Mouse (Mus musculus) E14TG2a.4 (cell line): ENCODE measurements around the gene Celf2.

ENCODE experiments used
- H3K27me3 ChIP-seq: 2 replicates; pipeline ENCODE4 v1.6.1; 2014; ENCODE audit warnings: low read length, control low read depth; ENCODE audit not compliant: insufficient read depth
- H3K36me3 ChIP-seq: 2 replicates; pipeline ENCODE4 v1.6.1; 2014; ENCODE audit warnings: low read length, control low read depth; ENCODE audit not compliant: insufficient read depth
- H3K4me1 ChIP-seq: replicated peaks from 2 replicates; pipeline ENCODE4 v1.6.1; 2014; ENCODE audit warnings: low read depth, low read length, control low read depth
- H3K4me3 ChIP-seq: replicated peaks from 2 replicates; pipeline ENCODE4 v1.5.1; 2014; ENCODE audit warnings: mild to moderate bottlenecking, low read length
- H3K9me3 ChIP-seq: 2 replicates; pipeline ENCODE4 v1.6.1; 2014; ENCODE audit warnings: low read length, control low read depth
- CTCF ChIP-seq: conservative IDR thresholded peaks from 2 replicates; pipeline ENCODE4 v1.5.1; 2014; ENCODE audit warnings: low read length
- NANOG ChIP-seq: IDR thresholded peaks from 2 replicates; pipeline ENCODE4 v1.6.1; 2014; ENCODE audit warnings: borderline replicate concordance, low read length, mixed read lengths
- POU5F1 ChIP-seq: IDR thresholded peaks from 2 replicates; pipeline ENCODE4 v1.6.1; 2014; ENCODE audit warnings: low read length, borderline replicate concordance

Gene Celf2

DNA sequence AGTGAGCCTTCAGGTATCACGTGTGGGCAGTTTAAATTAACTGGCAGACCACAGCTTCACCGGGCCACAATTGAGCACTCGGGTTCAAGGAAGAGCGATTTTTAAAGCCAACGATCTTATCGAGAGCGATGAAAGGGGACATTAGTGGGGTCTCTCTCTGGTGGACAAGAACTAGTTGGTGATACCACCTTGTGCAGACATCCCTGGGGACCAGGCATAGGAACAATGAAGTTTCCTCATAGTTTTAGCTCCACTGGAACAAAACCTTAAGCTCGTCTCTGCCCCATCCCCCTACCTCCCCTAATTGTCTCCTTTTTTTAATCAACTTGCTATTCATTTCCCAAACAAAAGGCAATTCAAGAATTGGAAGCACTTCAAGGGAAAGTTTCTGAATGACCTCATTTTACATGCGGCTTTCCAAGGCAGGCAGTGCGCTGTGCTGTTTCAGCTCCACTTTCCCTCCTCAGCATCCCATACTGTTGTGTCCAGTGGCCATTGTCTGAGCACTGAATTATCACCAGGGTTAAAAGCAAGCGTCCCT, 634.2 kb downstream of the Celf2 start:
- Histone ChIP-seq H3K27me3 (peaks cover 38% of the 10 kb centered on the region), H3K36me3 (no peaks in the 10 kb centered on the region), H3K4me3 (no peak overlapping the region), H3K9me3 (no peaks in the 10 kb centered on the region), H3K4me1 (peaks cover 31% of the 10 kb centered on the region)
- no peak for TF ChIP-seq POU5F1
- TF ChIP-seq NANOG: peak; percentile 10; the same call in 1 of the 2 replicates

- Histone ChIP-seq H3K27me3 (peaks cover 42% of the 10 kb centered on the region), H3K4me3 (no peak overlapping the region), H3K9me3 (no peaks in the 10 kb centered on the region), H3K36me3 (no peaks in the 10 kb centered on the region), H3K4me1 (peaks cover 31% of the 10 kb centered on the region)
- TF ChIP-seq CTCF (no peak), NANOG (no peak), POU5F1 (no peak)
Measured at GRCm38 (mm10) chr2:6874266-6874955, 635.0 kb downstream of the Celf2 start.

GRCm38 (mm10) chr2:6873711-6874110, 635.7 kb downstream of the Celf2 start:
- peaks cover 31% of the 10 kb centered on the region for H3K4me1 ChIP-seq
- H3K4me3 ChIP-seq: no peak overlapping the region
- no peaks in the 10 kb centered on the region for H3K36me3 ChIP-seq
- H3K9me3 ChIP-seq: no peaks in the 10 kb centered on the region
- TF ChIP-seq NANOG (no peak), POU5F1 (no peak)
- H3K27me3 ChIP-seq: peaks cover 43% of the 10 kb centered on the region

DNA sequence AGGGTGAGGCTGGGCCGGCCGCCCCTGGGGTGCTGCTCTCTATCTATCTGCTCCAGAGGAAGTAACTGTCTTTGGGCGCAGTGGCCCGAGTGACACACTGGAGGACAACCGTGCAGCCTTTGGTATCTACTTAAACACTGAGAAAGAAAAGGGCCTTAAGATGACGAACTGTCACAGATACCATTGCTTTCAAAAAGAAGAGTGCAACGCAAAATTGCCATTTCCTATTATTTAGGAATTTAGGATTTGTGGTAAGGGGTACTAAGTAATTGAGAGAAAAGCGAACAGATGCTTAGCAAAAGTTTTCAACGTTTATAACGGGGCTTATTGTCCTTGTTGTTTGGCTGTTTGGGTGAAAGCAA, 636.5 kb downstream of the Celf2 start:
- peaks cover 31% of the 10 kb centered on the region for H3K4me1 ChIP-seq
- peak overlapping the region; percentile 89 for H3K4me3 ChIP-seq
- H3K9me3 ChIP-seq: no peaks in the 10 kb centered on the region
- TF ChIP-seq POU5F1 (no peak), NANOG (no peak), CTCF (no peak)
- H3K36me3 ChIP-seq: no peaks in the 10 kb centered on the region
- H3K27me3 ChIP-seq: peaks cover 46% of the 10 kb centered on the region

DNA sequence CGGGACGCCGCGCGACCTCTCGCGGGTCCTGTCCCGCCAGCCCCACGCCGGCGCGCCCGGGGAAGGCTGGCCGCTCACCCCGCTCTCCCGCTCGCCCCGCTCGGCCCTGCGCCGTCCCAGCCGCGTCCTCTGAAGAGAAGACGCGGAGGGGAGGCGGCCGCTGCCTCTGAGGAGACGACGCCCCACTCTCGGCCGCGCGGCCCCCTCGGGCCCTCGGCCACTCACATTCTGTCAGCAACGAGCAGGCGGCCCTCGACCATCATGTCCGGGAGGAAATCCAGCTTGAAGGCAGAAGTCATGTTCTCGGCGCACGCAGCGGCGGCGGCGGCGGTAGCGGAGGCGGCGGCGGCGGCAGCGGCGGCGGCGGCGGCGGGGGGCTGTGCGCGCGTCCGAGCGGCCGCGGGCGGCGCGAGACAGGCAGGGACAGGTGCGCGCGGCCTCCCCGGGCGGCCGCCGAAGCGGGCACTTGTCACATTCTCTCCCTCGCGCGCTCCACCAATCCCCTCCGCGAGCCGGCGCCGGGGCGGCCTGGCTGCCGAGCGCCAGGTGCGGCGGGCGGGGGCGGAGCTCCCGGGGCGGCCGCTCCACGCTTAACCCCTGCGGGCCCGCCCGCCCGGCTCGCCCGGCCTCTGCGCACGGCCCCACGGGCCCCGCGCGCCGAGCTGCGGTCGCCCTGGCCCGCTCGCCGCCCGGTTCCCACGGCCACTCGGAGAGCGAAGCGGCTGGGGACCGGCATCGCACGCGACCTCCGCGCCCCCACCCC, 637.1 kb downstream of the Celf2 start:
- peaks cover 46% of the 10 kb centered on the region for H3K27me3 ChIP-seq
- no peaks in the 10 kb centered on the region for H3K9me3 ChIP-seq
- no peaks in the 10 kb centered on the region for H3K36me3 ChIP-seq
- H3K4me3 ChIP-seq: peak overlapping the region; percentile 89
- peaks cover 31% of the 10 kb centered on the region for H3K4me1 ChIP-seq
- no peak for TF ChIP-seq CTCF
- no peak for TF ChIP-seq POU5F1
- no peak for TF ChIP-seq NANOG

DNA sequence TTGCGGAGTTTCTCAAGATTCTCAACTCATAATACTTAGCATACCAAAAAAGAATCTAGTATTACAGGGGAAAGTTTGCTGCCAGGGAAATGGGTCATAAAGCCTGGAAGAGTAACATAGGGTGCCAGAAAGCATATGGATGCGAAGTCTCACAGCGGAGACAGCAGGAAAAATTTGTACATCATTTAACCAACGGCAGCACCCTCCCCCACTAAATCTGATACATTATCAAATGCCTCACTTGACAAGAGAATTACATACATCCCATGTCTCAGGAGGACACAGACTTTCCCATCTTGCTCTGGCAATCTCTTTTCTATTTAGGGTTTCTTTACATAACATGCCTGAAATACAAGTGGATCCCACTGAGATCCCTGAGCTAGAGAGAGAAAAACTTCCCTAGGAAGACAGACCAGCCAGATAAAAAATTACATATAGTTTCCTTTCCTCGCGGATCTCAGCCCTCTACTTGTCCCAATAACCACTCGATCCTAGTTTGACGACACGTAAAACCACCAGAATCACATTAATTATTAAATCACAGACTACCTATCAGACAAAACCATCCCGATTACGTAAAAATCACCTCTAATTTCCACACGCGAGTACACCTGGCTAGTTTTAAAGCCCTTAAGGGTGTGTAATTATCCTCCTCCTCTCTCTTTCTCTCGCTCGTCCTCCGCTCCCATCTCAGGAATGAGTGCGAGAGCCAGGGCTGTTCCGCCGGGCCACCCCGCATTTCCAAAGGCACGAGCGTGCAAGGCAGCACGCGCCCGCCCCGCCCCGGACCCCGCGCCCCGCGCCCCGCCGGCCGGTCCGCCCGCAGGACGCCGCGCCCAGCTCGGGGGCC, 637.9 kb downstream of the Celf2 start:
- Histone ChIP-seq H3K4me1 (peaks cover 24% of the 10 kb centered on the region), H3K27me3 (peaks cover 40% of the 10 kb centered on the region), H3K9me3 (no peaks in the 10 kb centered on the region), H3K36me3 (no peaks in the 10 kb centered on the region), H3K4me3 (peak overlapping the region; percentile 89)
- TF ChIP-seq POU5F1 (no peak), CTCF (no peak), NANOG (no peak)

DNA sequence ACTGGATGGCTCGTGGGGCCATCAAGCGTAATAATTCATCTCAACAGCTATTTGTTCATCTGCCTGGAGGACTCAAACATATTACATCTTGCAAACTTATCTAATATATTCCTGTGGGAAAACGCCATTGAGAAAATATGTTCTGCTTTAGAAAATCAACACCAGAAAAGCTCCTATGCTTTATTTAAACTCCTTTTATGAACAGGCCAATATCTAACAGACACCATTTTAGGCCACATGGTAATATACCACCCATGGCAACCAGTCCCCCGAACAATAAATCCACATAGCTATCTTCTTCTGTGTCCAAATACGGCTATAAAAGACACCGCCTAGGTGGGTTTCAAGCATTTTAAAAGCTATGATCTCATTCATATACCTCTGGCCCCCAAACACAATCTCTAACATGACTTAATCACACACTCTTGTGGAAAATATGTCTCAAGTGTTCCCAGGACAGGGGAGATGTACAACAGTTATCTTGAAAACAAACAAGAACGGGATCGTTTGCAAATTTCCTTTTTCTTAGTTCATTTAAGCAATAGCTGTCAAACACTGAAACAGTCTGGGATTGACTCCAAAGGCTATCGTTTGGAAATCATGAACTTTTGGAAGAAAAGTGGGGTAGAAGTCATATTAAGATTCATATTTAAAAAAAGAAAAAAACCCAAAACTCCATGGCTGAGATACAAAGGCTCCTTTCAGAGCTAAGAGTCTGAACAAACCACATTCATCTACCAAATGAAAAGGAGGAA, 639.2 kb downstream of the Celf2 start:
- peaks cover 39% of the 10 kb centered on the region for H3K27me3 ChIP-seq
- no peaks in the 10 kb centered on the region for H3K9me3 ChIP-seq
- peaks cover 19% of the 10 kb centered on the region for H3K4me1 ChIP-seq
- no peak overlapping the region for H3K4me3 ChIP-seq
- TF ChIP-seq CTCF (no peak), POU5F1 (no peak)
- H3K36me3 ChIP-seq: no peaks in the 10 kb centered on the region

GRCm38 (mm10) chr2:6867297-6867696, 642.1 kb downstream of the Celf2 start:
- TF ChIP-seq NANOG (no peak), POU5F1 (no peak), CTCF (no peak)
- H3K4me3 ChIP-seq: no peak overlapping the region
- H3K27me3 ChIP-seq: peaks cover 21% of the 10 kb centered on the region
- no peaks in the 10 kb centered on the region for H3K36me3 ChIP-seq
- H3K9me3 ChIP-seq: no peaks in the 10 kb centered on the region
- peaks cover 11% of the 10 kb centered on the region for H3K4me1 ChIP-seq
